ENCODE assay signal across 18 mouse cellular contexts in the genomic region with DNA sequence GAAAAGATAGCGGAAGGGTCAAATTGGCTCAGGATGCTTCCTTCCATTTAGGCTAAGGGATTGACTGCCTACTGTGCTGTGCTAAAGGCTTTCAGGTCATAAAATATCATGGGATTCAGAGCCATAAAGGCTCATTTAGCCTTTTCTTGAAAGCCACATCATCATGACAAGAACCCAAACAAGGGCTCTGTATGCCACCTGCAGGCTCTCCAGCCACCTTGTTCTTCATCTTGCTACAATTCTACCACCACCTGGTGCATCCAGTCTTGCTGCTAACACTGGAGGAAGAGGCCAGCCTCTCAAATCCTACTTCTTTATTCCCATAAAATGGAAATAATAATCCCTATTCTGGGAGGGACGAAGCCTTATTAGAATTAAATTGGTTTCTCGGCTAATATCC.
"Had no signal": no experiment of that assay in that cellular context is flagged by ENCODE, and none has a peak within 500 bp of the region (broad histone marks: within the 10 kb centered on the region; RNA-seq: fewer than 3 reads in every experiment).

No protein-coding gene starts in this region.

- H3K9ac ChIP-seq: limb, embryonic 13.5 days; liver, embryonic 12.5 days; liver, embryonic 15.5 days; lung, embryonic 15.5 days; midbrain, embryonic 13.5 days had no signal

- DNase-seq: kidney, adult 11 months; kidney, postnatal 25 days; layer of hippocampus, adult 9-11 months; liver; lung, adult 18-20 months; lung, postnatal 10 days; lung, postnatal 36 days; thymus, adult 18-20 months; thymus, postnatal 36 days had no signal

- H3K36me3 ChIP-seq: limb, embryonic 10.5 days; limb, embryonic 13.5 days; liver, embryonic 12.5 days; liver, embryonic 15.5 days; lung, embryonic 15.5 days; midbrain, embryonic 10.5 days; midbrain, embryonic 13.5 days had no signal

- H3K4me3 ChIP-seq: limb, embryonic 10.5 days; limb, embryonic 13.5 days; liver, embryonic 12.5 days; liver, embryonic 15.5 days; lung, embryonic 15.5 days; megakaryocyte, embryonic 14.5 days; midbrain, embryonic 10.5 days; midbrain, embryonic 13.5 days had no signal

- H3K4me2 ChIP-seq: limb, embryonic 13.5 days; liver, embryonic 12.5 days; liver, embryonic 15.5 days; lung, embryonic 15.5 days; midbrain, embryonic 13.5 days had no signal

- H3K9me3 ChIP-seq: limb, embryonic 10.5 days; limb, embryonic 13.5 days; liver, embryonic 12.5 days; liver, embryonic 15.5 days; lung, embryonic 15.5 days; megakaryocyte, embryonic 14.5 days; midbrain, embryonic 10.5 days; midbrain, embryonic 13.5 days had no signal

- H3K4me1 ChIP-seq: limb, embryonic 10.5 days; liver, embryonic 15.5 days; midbrain, embryonic 10.5 days; midbrain, embryonic 13.5 days had no signal

- H3K27me3 ChIP-seq: limb, embryonic 13.5 days; liver, embryonic 12.5 days; liver, embryonic 15.5 days; lung, embryonic 15.5 days; megakaryocyte, embryonic 14.5 days; midbrain, embryonic 13.5 days had no signal

- ATAC-seq: liver, embryonic 12.5 days; midbrain, embryonic 13.5 days; midbrain, embryonic 16.5 days had no signal

- H3K27ac ChIP-seq: limb, embryonic 10.5 days; limb, embryonic 13.5 days; liver, embryonic 12.5 days; liver, embryonic 15.5 days; lung, embryonic 15.5 days; midbrain, embryonic 10.5 days; midbrain, embryonic 13.5 days had no signal
